Mouse (Mus musculus): ENCODE measurements at regions not wholly inside any gene's neighbourhood (a gene's known extent, or its start where the extent isn't known, plus 50 kb on each side); places are given as distances from the start of the nearest gene placed in this dataset.

GRCm38 (mm10) chr7:129016353-129016752 is 240.5 kb upstream of the Plpp4 start:
- TF ChIP-seq CTCF (conservative IDR thresholded peaks at IDR 0.05; ENCODE audit: low read length) (no peak), POU5F1 (IDR thresholded peaks at IDR 0.05; ENCODE audit: borderline replicate concordance, low read length) (no peak)

All from E14TG2a.4 (cell line).